Mouse (Mus musculus) intestine, postnatal 0 days (tissue): ENCODE results near the gene Tmem151a. TPM values are rescaled to one million over a fixed set of nuclear protein-coding genes. Genes with fewer than 3 reads are reported as not detected.

Experiments used
- ATAC-seq: fragments of 200-750 bp; cut with Nextera tagmentation; 2 replicates; pipeline ENCODE4 v1.8.0; 2017; ENCODE audit warnings: mild to moderate bottlenecking, moderate TSS enrichment, moderate library complexity
- H3K27ac ChIP-seq: fragments of 300-500 bp; sonication (generic); 2 replicates; pipeline ENCODE4 v1.5.1; 2014; ENCODE audit warnings: mild to moderate bottlenecking, low read depth, low read length, moderate library complexity
- H3K27me3 ChIP-seq: fragments of 300-500 bp; sonication (generic); replicated peaks from 2 replicates; pipeline ENCODE4 v1.6.1; 2014; ENCODE audit warnings: low read length, mixed read lengths; ENCODE audit not compliant: control insufficient read depth, insufficient read depth
- H3K36me3 ChIP-seq: fragments of 300-500 bp; sonication (generic); 2 replicates; pipeline ENCODE4 v1.6.1; 2014; ENCODE audit warnings: mild to moderate bottlenecking, moderate library complexity; ENCODE audit not compliant: control insufficient read depth, insufficient read depth
- H3K4me1 ChIP-seq: fragments of 300-500 bp; sonication (generic); replicated peaks from 2 replicates; pipeline ENCODE4 v1.6.1; 2014; ENCODE audit warnings: antibody characterized with exemption, low read length, mixed read lengths; ENCODE audit not compliant: control insufficient read depth, insufficient read depth
- H3K4me2 ChIP-seq: fragments of 300-500 bp; sonication (generic); replicated peaks from 2 replicates; pipeline ENCODE4 v1.6.1; 2014; ENCODE audit warnings: low read depth, mild to moderate bottlenecking, moderate library complexity
- H3K4me3 ChIP-seq: fragments of 300-500 bp; sonication (generic); 2 replicates; pipeline ENCODE4 v1.5.1; 2014; ENCODE audit warnings: low read depth, low read length
- H3K9ac ChIP-seq: fragments of 300-500 bp; sonication (generic); 2 replicates; pipeline ENCODE4 v1.6.1; 2014; ENCODE audit warnings: mild to moderate bottlenecking, low read depth, low read length
- H3K9me3 ChIP-seq: fragments of 300-500 bp; sonication (generic); 2 replicates; pipeline ENCODE4 v1.6.1; 2016; ENCODE audit warnings: mixed run types; ENCODE audit not compliant: control insufficient read depth
- CTCF ChIP-seq: sonication (generic); IDR thresholded peaks from 2 replicates; pipeline ENCODE4 v1.5.1; 2016; ENCODE audit warnings: low read depth, mild to moderate bottlenecking, control low read depth, antibody characterized with exemption, moderate library complexity
- WGBS: fragments of 180-500 bp; shearing (Covaris S2); extraction: QIAGEN DNeasy Blood & Tissue Kit; methylation state at CpG from one replicate; pipeline ENCODE4 v1.1.7; 2014; 5-methylcytosine and 5-hydroxymethylcytosine counted together
- polyA plus RNA-seq: library from polyadenylated mRNA; unstranded; fragments of >200 nt; fragmentation: Nextera tagmentation; extraction: Ambion mirVana; gene quantifications from 2 replicates; pipeline ENCODE4 v1.2.1, GENCODE M21; 2015

The Tmem151a gene
- polyA plus RNA-seq, 1 experiment from 2014 or later = 4.0 TPM

GRCm38 (mm10) chr19:5032686-5033085, 52.6 kb downstream of the Tmem151a start:
- no peak overlapping the region for H3K9ac ChIP-seq
- no peak overlapping the region for H3K27ac ChIP-seq
- peaks cover 7% of the 10 kb centered on the region; the same call in 1 of the 2 replicates for H3K36me3 ChIP-seq
- 76% methylated on average over 3 of the region's 3 CpGs for whole genome bisulfite sequencing
- no peak for TF ChIP-seq CTCF
- no peaks in the 10 kb centered on the region for H3K4me1 ChIP-seq
- no peaks in the 10 kb centered on the region for H3K27me3 ChIP-seq
- H3K9me3 ChIP-seq = no peaks in the 10 kb centered on the region
- no peak overlapping the region for H3K4me2 ChIP-seq
- H3K4me3 ChIP-seq = no peak overlapping the region
- no peak for ATAC-seq

DNA sequence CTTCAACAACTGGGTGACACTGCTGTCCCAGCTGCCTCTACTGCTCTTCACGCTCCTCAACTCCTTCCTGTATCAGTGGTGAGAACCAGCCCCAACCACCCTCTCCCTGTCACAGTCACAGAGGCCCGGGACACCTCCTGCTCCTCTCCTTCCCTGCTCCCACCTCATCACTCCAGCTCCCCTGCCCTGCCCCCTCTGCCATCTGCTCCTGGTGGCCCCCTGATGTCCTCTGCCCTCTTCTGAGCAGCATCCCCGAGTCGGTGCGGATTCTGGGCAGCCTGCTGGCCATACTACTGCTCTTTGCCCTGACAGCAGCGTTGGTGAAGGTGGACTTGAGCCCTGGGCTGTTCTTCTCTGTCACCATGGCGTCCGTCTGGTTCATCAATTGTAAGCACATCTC, 59.2 kb downstream of the Tmem151a start:
- H3K9me3 ChIP-seq = no peaks in the 10 kb centered on the region
- H3K36me3 ChIP-seq = peaks cover 7% of the 10 kb centered on the region; the same call in 1 of the 2 replicates
- 88% methylated on average over 8 of the region's 8 CpGs for WGBS
- ATAC-seq = no peak
- H3K9ac ChIP-seq = no peak overlapping the region
- H3K4me2 ChIP-seq = no peak overlapping the region
- no peak for TF ChIP-seq CTCF
- no peak overlapping the region for H3K4me3 ChIP-seq
- H3K27ac ChIP-seq = no peak overlapping the region
- no peaks in the 10 kb centered on the region for H3K27me3 ChIP-seq
- H3K4me1 ChIP-seq = no peaks in the 10 kb centered on the region

GRCm38 (mm10) chr19:5023621-5024479, 61.5 kb downstream of the Tmem151a start, which contains the start of gene Slc29a2:
Slc29a2 (plus strand) TSS chr19:5023860.
- H3K9ac ChIP-seq = peak within 1 kb of the TSS; percentile 67
- peak within 1 kb of the TSS; percentile 68; the same call in 1 of the 2 replicates for H3K27ac ChIP-seq
- no peaks in the 10 kb centered on the region for H3K36me3 ChIP-seq
- no peaks in the 10 kb centered on the region for H3K27me3 ChIP-seq
- H3K4me1 ChIP-seq = no peaks in the 10 kb centered on the region
- peak; percentile 12; the same call in 1 of the 2 replicates for TF ChIP-seq CTCF
- WGBS = under 1% methylated on average over 61 of the region's 62 CpGs
- no peaks in the 10 kb centered on the region for H3K9me3 ChIP-seq
- ATAC-seq = peak; percentile 94
- peak within 1 kb of the TSS; percentile 88 for H3K4me2 ChIP-seq
- H3K4me3 ChIP-seq = peak within 1 kb of the TSS; percentile 65

DNA sequence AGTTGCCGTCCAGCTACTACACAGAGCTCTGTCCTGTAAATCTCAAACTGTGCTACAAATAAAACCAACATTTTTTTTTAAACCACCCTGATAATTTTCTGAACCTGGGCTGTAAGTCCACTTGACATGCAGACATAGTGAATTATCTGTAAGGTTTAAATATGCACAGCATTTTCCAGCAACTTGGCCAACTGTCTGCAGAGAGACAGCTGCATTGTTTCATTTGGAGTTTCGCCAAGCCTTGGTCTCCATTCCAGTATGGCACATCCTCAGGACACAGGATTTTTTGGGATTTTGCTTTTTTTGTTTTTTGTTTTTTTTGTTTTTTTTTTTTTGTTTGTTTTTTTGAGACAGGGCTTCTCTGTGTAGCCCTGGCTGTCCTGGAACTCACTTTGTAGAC, 63.9 kb downstream of the Tmem151a start:
- H3K4me3 ChIP-seq = no peak overlapping the region
- no peak for TF ChIP-seq CTCF
- H3K27ac ChIP-seq = no peak overlapping the region
- H3K27me3 ChIP-seq = no peaks in the 10 kb centered on the region
- WGBS = 74% methylated on average over 2 of the region's 2 CpGs
- no peak overlapping the region for H3K4me2 ChIP-seq
- no peaks in the 10 kb centered on the region for H3K9me3 ChIP-seq
- no peaks in the 10 kb centered on the region for H3K4me1 ChIP-seq
- no peaks in the 10 kb centered on the region for H3K36me3 ChIP-seq
- no peak for ATAC-seq
- H3K9ac ChIP-seq = no peak overlapping the region

Other genes with a start within 250 kb of the Tmem151a start
- gene Ccs, start 246.2 kb downstream of the Tmem151a start, polyA plus RNA-seq = 44.9 and 46.3 TPM in 2 replicates
- gene Ccdc87, start 246.2 kb downstream of the Tmem151a start, polyA plus RNA-seq = not detected in 2 replicates
- gene Ctsf, start 230.4 kb downstream of the Tmem151a start, polyA plus RNA-seq = 15.6 and 16.4 TPM in 2 replicates
- 0.47 and 0.56 TPM in 2 replicates for gene Actn3, start 207.6 kb downstream of the Tmem151a start, polyA plus RNA-seq
- gene Zdhhc24, start 206.9 kb downstream of the Tmem151a start, polyA plus RNA-seq = 7.6 and 9.1 TPM in 2 replicates
- 0.60 and 0.98 TPM in 2 replicates for gene Bbs1, start 178.9 kb downstream of the Tmem151a start, polyA plus RNA-seq
- gene Dpp3, start 157.2 kb downstream of the Tmem151a start, polyA plus RNA-seq = 59.2 and 60.0 TPM in 2 replicates
- gene Peli3, start 142.4 kb downstream of the Tmem151a start, polyA plus RNA-seq = 0.46 and 0.89 TPM in 2 replicates
- gene Mrpl11, start 123.4 kb downstream of the Tmem151a start, polyA plus RNA-seq = 73.7 and 78.1 TPM in 2 replicates
- 0.09 and 0.12 TPM in 2 replicates for gene Npas4, start 95.2 kb downstream of the Tmem151a start, polyA plus RNA-seq
- gene Slc29a2, start 61.7 kb downstream of the Tmem151a start, polyA plus RNA-seq = 1.3 and 1.8 TPM in 2 replicates
- 16.2 and 17.9 TPM in 2 replicates for gene B4gat1, start 46.7 kb downstream of the Tmem151a start, polyA plus RNA-seq
- 0.56 TPM in 1 of 2 replicates, not detected in the other for gene AC124502.3, start 46.6 kb downstream of the Tmem151a start, polyA plus RNA-seq
- gene Brms1, start 44.2 kb downstream of the Tmem151a start, polyA plus RNA-seq = 33.2 and 33.4 TPM in 2 replicates
- 0.77 and 0.78 TPM in 2 replicates for gene Rin1, start 35.0 kb downstream of the Tmem151a start, polyA plus RNA-seq
- 19.9 and 23.0 TPM in 2 replicates for gene Cd248, start 17.5 kb downstream of the Tmem151a start, polyA plus RNA-seq
- gene Yif1a, start 3.0 kb upstream of the Tmem151a start, polyA plus RNA-seq = 182 and 198 TPM in 2 replicates
- gene Cnih2, start 13.0 kb upstream of the Tmem151a start, polyA plus RNA-seq = 5.6 and 5.8 TPM in 2 replicates
- 185 TPM in 2 replicates for gene Rab1b, start 21.5 kb upstream of the Tmem151a start, polyA plus RNA-seq
- 8.0 and 9.1 TPM in 2 replicates for gene Klc2, start 33.0 kb upstream of the Tmem151a start, polyA plus RNA-seq
- gene Pacs1, start 187.6 kb upstream of the Tmem151a start, polyA plus RNA-seq = 6.2 and 6.6 TPM in 2 replicates
- gene Sf3b2, start 209.9 kb upstream of the Tmem151a start, polyA plus RNA-seq = 160 and 172 TPM in 2 replicates
- gene Gal3st3, start 212.8 kb upstream of the Tmem151a start, polyA plus RNA-seq = 0.55 and 0.67 TPM in 2 replicates